Mouse (Mus musculus) kidney, adult 2 months (tissue): ENCODE measurements at regions not wholly inside any gene's neighbourhood (a gene's known extent, or its start where the extent isn't known, plus 50 kb on each side); places are given as distances from the start of the nearest gene placed in this dataset.

ENCODE experiments used
- DNase-seq: peaks from one replicate; pipeline ENCODE4 v3.0.0; 2021
- H3K27ac ChIP-seq: fragments of 200-500 bp; 2 replicates; pipeline ENCODE4 v1.5.1; 2012; ENCODE audit warnings: low read depth, low read length, control low read depth, inconsistent platforms; ENCODE audit not compliant: insufficient read depth
- H3K27me3 ChIP-seq: fragments of 200-500 bp; replicated peaks from 2 replicates; pipeline ENCODE4 v1.6.1; 2012; ENCODE audit warnings: mild to moderate bottlenecking, moderate library complexity, low read length, inconsistent platforms; ENCODE audit not compliant: control insufficient read depth, insufficient read depth
- H3K36me3 ChIP-seq: fragments of 200-500 bp; 2 replicates; pipeline ENCODE4 v1.6.1; 2012; ENCODE audit warnings: mild to moderate bottlenecking, moderate library complexity, low read length, inconsistent platforms; ENCODE audit not compliant: control insufficient read depth, insufficient read depth
- H3K4me1 ChIP-seq: fragments of 200-500 bp; 2 replicates; pipeline ENCODE4 v1.6.1; 2011; ENCODE audit warnings: low read length; ENCODE audit not compliant: control insufficient read depth, insufficient read depth
- H3K4me3 ChIP-seq: fragments of 200-500 bp; 2 replicates; pipeline ENCODE4 v1.5.1; 2011; ENCODE audit warnings: mild to moderate bottlenecking, low read depth, low read length, control low read depth; ENCODE audit not compliant: insufficient read depth
- CTCF ChIP-seq: fragments of 200-500 bp; conservative IDR thresholded peaks from 2 replicates; pipeline ENCODE4 v1.5.1; 2011; ENCODE audit warnings: low read depth, mild to moderate bottlenecking, control low read depth, low read length, moderate library complexity, mixed read lengths; ENCODE audit not compliant: insufficient read depth, insufficient read length
- POLR2A ChIP-seq: fragments of 200-500 bp; IDR thresholded peaks from one replicate; pipeline ENCODE4 v1.6.1; 2011; ENCODE audit warnings: low read depth, low read length, control low read depth
- WGBS: fragments of 180-500 bp; shearing (Covaris S2); methylation state at CpG from one replicate; pipeline ENCODE4 v1.1.7; 2018; 5-methylcytosine and 5-hydroxymethylcytosine counted together

GRCm38 (mm10) chrX:161487691-161488090 lies 200.4 kb downstream of the Gm15262 start:
- no peak overlapping the region for H3K4me3 ChIP-seq
- H3K27ac ChIP-seq, result no peak overlapping the region
- no peaks in the 10 kb centered on the region for H3K36me3 ChIP-seq
- no peak for TF ChIP-seq CTCF
- 69% methylated on average over 3 of the region's 3 CpGs for WGBS
- DNase-seq, result no peak
- no peaks in the 10 kb centered on the region for H3K27me3 ChIP-seq
- H3K4me1 ChIP-seq, result no peaks in the 10 kb centered on the region

- Histone ChIP-seq H3K36me3 (no peaks in the 10 kb centered on the region), H3K27me3 (no peaks in the 10 kb centered on the region), H3K27ac (no peak overlapping the region), H3K4me3 (no peak overlapping the region), H3K4me1 (no peaks in the 10 kb centered on the region)
- TF ChIP-seq CTCF (no peak), POLR2A (no peak)
- DNase-seq, result no peak
- 75% methylated on average over 1 of the region's 1 CpGs for WGBS
These were observed 205.5 kb upstream of the Rai2 start for GRCm38 (mm10) chrX:161511341-161511740.

GRCm38 (mm10) chrX:161523432-161524256 lies 193.2 kb upstream of the Rai2 start:
- Histone ChIP-seq H3K36me3 (no peaks in the 10 kb centered on the region), H3K27ac (no peak overlapping the region), H3K27me3 (no peaks in the 10 kb centered on the region), H3K4me1 (no peaks in the 10 kb centered on the region), H3K4me3 (no peak overlapping the region)
- no peak for DNase-seq
- WGBS, result 80% methylated on average over 3 of the region's 3 CpGs
- TF ChIP-seq CTCF (no peak), POLR2A (no peak)

GRCm38 (mm10) chrX:161524257-161524646 lies 192.6 kb upstream of the Rai2 start:
- 84% methylated on average over 3 of the region's 3 CpGs for WGBS
- H3K36me3 ChIP-seq, result no peaks in the 10 kb centered on the region

GRCm38 (mm10) chrX:161537290-161537689 lies 179.6 kb upstream of the Rai2 start:
- H3K27ac ChIP-seq, result no peak overlapping the region
- TF ChIP-seq CTCF (no peak), POLR2A (no peak)
- no peak for DNase-seq
- H3K4me1 ChIP-seq, result no peaks in the 10 kb centered on the region
- H3K36me3 ChIP-seq, result no peaks in the 10 kb centered on the region
- no peaks in the 10 kb centered on the region for H3K27me3 ChIP-seq
- H3K4me3 ChIP-seq, result no peak overlapping the region

More at GRCm38 (mm10) chrX:161524257-161524646, 192.6 kb upstream of the Rai2 start:
- DNase-seq, result no peak
- Histone ChIP-seq H3K4me3 (no peak overlapping the region), H3K27ac (no peak overlapping the region), H3K27me3 (no peaks in the 10 kb centered on the region), H3K4me1 (no peaks in the 10 kb centered on the region)
- no peak for TF ChIP-seq POLR2A
- no peak for TF ChIP-seq CTCF

- no peak overlapping the region for H3K27ac ChIP-seq
- no peak for DNase-seq
- no peak for TF ChIP-seq POLR2A
- no peak for TF ChIP-seq CTCF
- no peaks in the 10 kb centered on the region for H3K36me3 ChIP-seq
- no peaks in the 10 kb centered on the region for H3K4me1 ChIP-seq
- no peaks in the 10 kb centered on the region for H3K27me3 ChIP-seq
- H3K4me3 ChIP-seq, result no peak overlapping the region
- WGBS, result 58% methylated on average over 5 of the region's 5 CpGs
These were observed 160.0 kb upstream of the Rai2 start for GRCm38 (mm10) chrX:161556896-161557295.

GRCm38 (mm10) chrX:161558511-161558910 lies 158.4 kb upstream of the Rai2 start:
- TF ChIP-seq CTCF (no peak), POLR2A (no peak)

More at GRCm38 (mm10) chrX:161558511-161558910, 158.4 kb upstream of the Rai2 start:
- no peaks in the 10 kb centered on the region for H3K27me3 ChIP-seq
- DNase-seq, result no peak
- no peaks in the 10 kb centered on the region for H3K4me1 ChIP-seq
- H3K27ac ChIP-seq, result no peak overlapping the region
- no peaks in the 10 kb centered on the region for H3K36me3 ChIP-seq
- no peak overlapping the region for H3K4me3 ChIP-seq
